Mouse (Mus musculus): ENCODE data around the gene Ybx1. TPM values are rescaled to one million over a fixed set of nuclear protein-coding genes. Genes with fewer than 3 reads are reported as not detected.

Gene Ybx1
- polyA plus RNA-seq, 1 experiment from 2014 or later, result 813 TPM

DNA sequence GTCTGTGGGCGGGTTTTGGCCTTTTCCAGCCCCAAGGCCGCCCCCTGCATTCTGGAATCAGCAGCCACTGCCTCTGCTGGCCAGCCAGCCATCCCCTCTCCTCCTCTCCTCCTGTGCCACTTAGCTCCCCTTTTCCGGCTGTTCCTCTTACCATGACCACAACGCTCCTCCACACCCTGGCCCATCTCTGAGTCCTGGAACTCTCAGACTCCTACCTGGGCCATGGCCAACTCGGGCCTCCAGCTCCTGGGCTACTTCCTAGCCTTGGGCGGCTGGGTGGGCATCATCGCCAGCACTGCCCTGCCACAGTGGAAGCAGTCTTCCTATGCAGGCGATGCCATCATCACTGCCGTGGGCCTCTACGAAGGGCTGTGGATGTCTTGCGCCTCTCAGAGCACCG, 39.1 kb downstream of the Ybx1 start, which contains the start of gene Cldn19:
Gene Cldn19 (plus strand): TSS at position 64 of the 400 bp plus-strand sequence.
- H3K9me3 ChIP-seq (ENCODE audit: control insufficient read depth, low read length), result no peaks in the 10 kb centered on the region
- peaks cover 9 to 15% of the 10 kb centered on the region in 2 experiments; a peak in 3 of 4 replicates for H3K4me1 ChIP-seq (ENCODE audit: control insufficient read depth in 2 of 2, insufficient read depth in 2 of 2, low read length in 2 of 2)
- ATAC-seq (ENCODE audit: insufficient number of reproducible peaks, insufficient read depth, low FRiP score, low read depth), result no peak
- H3K4me3 ChIP-seq (ENCODE audit: control insufficient read depth in 1 of 2, insufficient read depth in 1 of 2, low read depth in 1 of 2, low read length in 2 of 2), result no peak within 1 kb of the TSS
- no peaks in the 10 kb centered on the region for H3K36me3 ChIP-seq (ENCODE audit: control insufficient read depth, insufficient read depth, low read length)
- 79% methylated on average over 12 of the region's 12 CpGs for WGBS
- H3K27ac ChIP-seq (replicated peaks in 1 of 2; ENCODE audit: control insufficient read depth in 1 of 2, insufficient read depth in 1 of 2, low read depth in 2 of 2, low read length in 2 of 2), result no peak within 1 kb of the TSS
- no peak within 1 kb of the TSS for H3K9ac ChIP-seq (ENCODE audit: low read length)
- H3K27me3 ChIP-seq (ENCODE audit: control insufficient read depth, insufficient read depth, low read length), result no peaks in the 10 kb centered on the region
- no peak within 1 kb of the TSS for H3K4me2 ChIP-seq (ENCODE audit: low read length)

DNA sequence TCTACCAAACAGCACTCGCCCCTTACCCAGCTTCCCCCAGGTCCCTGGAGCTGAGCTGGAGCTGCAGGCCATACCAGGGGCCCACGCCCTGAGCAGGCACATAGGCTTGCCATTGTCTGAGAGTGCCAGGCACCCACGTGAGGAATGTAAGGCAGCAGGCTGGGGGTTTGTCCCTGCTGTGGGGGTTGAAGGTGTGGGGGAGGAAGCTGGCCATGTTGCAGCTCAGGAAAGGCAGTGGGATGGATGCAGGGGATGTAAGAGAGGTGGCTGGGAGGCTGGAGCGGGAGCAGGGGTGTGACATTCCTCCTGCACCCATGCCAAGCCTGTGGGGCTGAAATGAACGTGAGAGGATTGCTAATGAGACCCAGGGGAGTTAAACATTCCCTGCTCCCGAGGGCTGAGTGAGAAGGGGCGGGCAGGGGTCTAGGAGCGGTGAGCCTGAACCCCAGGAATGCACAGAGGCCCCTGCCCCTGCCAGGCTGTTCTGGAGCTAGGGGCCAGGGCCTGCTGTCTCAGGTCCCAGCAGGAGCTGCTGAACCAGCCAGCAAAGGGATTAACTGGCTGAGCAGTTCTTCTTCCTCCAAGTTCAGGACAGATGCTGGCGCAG, 40.3 kb downstream of the Ybx1 start:
- H3K36me3 ChIP-seq (ENCODE audit: control insufficient read depth, insufficient read depth, low read length), result no peaks in the 10 kb centered on the region
- WGBS, result 38% methylated on average over 9 of the region's 9 CpGs
- no peaks in the 10 kb centered on the region for H3K27me3 ChIP-seq (ENCODE audit: control insufficient read depth, insufficient read depth, low read length)
- ATAC-seq (ENCODE audit: insufficient number of reproducible peaks, insufficient read depth, low FRiP score, low read depth), result no peak
- no peak overlapping the region for H3K4me2 ChIP-seq (ENCODE audit: low read length)
- H3K9me3 ChIP-seq (ENCODE audit: control insufficient read depth, low read length), result no peaks in the 10 kb centered on the region
- no peak overlapping the region for H3K9ac ChIP-seq (ENCODE audit: low read length)
- no peak overlapping the region for H3K27ac ChIP-seq (replicated peaks in 1 of 2; ENCODE audit: control insufficient read depth in 1 of 2, insufficient read depth in 1 of 2, low read depth in 2 of 2, low read length in 2 of 2)
- no peak overlapping the region for H3K4me3 ChIP-seq (ENCODE audit: control insufficient read depth in 1 of 2, insufficient read depth in 1 of 2, low read depth in 1 of 2, low read length in 2 of 2)
- peaks cover 7 to 9% of the 10 kb centered on the region in 2 experiments; a peak in 3 of 4 replicates for H3K4me1 ChIP-seq (ENCODE audit: control insufficient read depth in 2 of 2, insufficient read depth in 2 of 2, low read length in 2 of 2)

DNA sequence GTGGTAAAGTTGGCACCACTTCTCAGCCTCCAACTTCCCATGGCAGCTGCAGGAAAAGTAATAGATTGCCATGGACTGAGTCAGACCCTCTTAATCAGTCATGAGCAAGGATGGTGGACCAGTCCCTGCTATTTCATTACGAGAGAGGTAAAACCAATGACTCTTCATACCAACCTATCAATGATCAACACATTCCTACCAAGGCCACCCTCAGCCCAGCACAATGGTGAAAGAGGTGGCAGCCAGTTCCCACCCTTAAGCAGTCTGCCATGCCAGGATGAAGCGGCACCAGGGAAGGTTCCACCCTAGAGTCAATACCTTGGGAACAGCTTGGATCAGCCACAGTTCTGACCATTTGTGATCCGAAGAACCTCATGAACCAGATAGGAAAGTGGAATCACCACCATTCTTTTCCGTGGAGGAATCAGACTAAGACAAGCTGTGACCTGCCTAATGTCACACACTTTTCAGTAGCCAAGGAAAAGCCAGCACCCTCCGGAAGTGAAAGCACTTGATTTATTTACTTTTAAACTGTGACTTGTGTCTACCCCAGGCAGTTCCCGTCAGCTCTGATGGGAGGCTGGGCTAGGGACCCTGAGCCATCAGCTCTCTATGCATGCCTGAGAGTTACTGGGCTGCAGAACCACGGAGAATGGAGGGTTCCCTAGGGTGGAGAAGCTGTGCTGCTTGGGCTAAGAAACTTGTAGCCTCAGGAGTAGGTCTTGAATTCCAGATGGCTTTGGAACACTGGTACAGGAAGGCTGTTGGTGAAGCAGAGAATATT, 42.2 kb downstream of the Ybx1 start:
- H3K27ac ChIP-seq (replicated peaks in 1 of 2; ENCODE audit: control insufficient read depth in 1 of 2, insufficient read depth in 1 of 2, low read depth in 2 of 2, low read length in 2 of 2), result no peak overlapping the region

DNA sequence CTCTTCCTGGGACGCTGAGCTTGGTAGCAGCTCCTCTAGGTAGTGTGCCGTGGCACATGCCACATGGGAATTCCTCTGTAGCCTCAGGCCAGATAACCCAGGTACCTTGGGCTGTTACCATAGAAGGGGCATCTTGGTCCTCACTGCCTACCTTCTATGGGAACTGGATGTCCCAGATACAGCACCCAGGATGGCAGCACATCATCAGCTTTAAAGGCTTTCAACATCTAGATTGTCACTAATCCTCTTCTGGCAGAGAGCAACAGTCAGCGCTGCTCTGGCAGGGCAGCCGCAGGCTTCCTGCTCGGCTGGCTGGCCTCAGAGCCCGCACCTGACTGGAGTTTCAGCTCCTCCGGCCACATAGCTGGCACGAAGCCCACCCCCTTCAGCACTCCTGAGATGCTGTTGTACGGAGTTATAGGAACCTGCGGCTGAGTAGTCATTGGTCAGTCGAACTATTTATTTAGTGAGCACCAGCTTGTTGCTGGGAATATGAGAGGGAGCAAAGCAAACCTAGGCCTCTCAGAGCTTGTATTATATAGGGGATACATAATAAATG, 45.9 kb downstream of the Ybx1 start:
- 57% methylated on average over 11 of the region's 11 CpGs for WGBS
- Histone ChIP-seq H3K9me3 (ENCODE audit: control insufficient read depth, low read length) (no peaks in the 10 kb centered on the region), H3K27me3 (ENCODE audit: control insufficient read depth, insufficient read depth, low read length) (no peaks in the 10 kb centered on the region), H3K36me3 (ENCODE audit: control insufficient read depth, insufficient read depth, low read length) (peaks cover 40% of the 10 kb centered on the region), H3K4me3 (ENCODE audit: control insufficient read depth in 1 of 2, insufficient read depth in 1 of 2, low read depth in 1 of 2, low read length in 2 of 2) (no peak overlapping the region), H3K4me2 (ENCODE audit: low read length) (no peak overlapping the region), H3K4me1 (ENCODE audit: control insufficient read depth in 2 of 2, insufficient read depth in 2 of 2, low read length in 2 of 2) (peaks cover 12 to 29% of the 10 kb centered on the region in 2 experiments), H3K9ac (ENCODE audit: low read length) (no peak overlapping the region), H3K27ac (replicated peaks in 1 of 2; ENCODE audit: control insufficient read depth in 1 of 2, insufficient read depth in 1 of 2, low read depth in 2 of 2, low read length in 2 of 2) (no peak overlapping the region)
- no peak for ATAC-seq (ENCODE audit: insufficient number of reproducible peaks, insufficient read depth, low FRiP score, low read depth)

More for the DNA sequence above, 42.2 kb downstream of the Ybx1 start:
- Histone ChIP-seq H3K4me3 (ENCODE audit: control insufficient read depth in 1 of 2, insufficient read depth in 1 of 2, low read depth in 1 of 2, low read length in 2 of 2) (no peak overlapping the region), H3K4me1 (ENCODE audit: control insufficient read depth in 2 of 2, insufficient read depth in 2 of 2, low read length in 2 of 2) (peaks cover 10 to 25% of the 10 kb centered on the region in 2 experiments), H3K4me2 (ENCODE audit: low read length) (no peak overlapping the region), H3K9ac (ENCODE audit: low read length) (no peak overlapping the region), H3K9me3 (ENCODE audit: control insufficient read depth, low read length) (no peaks in the 10 kb centered on the region), H3K27me3 (ENCODE audit: control insufficient read depth, insufficient read depth, low read length) (no peaks in the 10 kb centered on the region), H3K36me3 (ENCODE audit: control insufficient read depth, insufficient read depth, low read length) (peaks cover 13% of the 10 kb centered on the region)
- no peak for ATAC-seq (ENCODE audit: insufficient number of reproducible peaks, insufficient read depth, low FRiP score, low read depth)
- WGBS, result 53% methylated on average over 7 of the region's 7 CpGs

DNA sequence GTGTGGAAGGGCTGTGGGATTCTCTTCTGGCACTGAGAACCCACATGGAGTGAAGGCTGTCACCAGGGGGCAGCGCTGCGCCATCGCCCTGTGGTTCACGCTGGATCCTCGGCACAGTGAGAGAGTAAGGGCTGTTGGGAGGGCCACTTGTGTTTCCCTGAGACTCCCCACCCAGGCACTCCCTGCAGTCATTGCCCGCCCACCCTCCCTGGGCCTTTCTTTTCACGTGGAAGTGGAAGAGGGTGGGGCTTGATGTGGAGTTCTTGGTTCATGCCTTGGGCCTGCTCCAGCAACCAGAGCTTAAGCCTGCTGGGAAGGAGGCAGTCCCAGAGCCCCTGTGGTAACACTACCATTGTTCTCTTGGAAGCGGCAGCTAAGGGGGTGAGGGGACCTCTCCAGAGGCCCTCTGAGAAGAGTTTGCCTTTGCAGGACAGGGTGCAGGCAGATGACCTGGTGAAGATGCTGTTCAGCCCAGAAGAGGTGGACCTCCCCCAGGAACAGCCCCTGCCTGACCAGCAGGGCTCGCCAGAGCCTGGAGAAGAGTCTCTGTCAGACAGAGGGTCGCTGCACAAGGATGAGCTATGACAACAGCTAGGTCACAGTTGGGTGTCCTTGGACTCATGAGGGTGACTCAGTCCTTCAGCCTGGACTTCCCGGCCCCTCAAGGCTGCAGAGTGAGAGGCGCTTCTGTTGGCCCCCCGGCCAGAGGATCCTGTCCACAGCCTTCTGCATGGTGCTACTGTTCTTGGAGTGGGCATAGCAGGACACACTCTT, 46.8 kb downstream of the Ybx1 start:
- H3K27me3 ChIP-seq (ENCODE audit: control insufficient read depth, insufficient read depth, low read length), result no peaks in the 10 kb centered on the region
- H3K4me2 ChIP-seq (ENCODE audit: low read length), result no peak overlapping the region
- H3K36me3 ChIP-seq (ENCODE audit: control insufficient read depth, insufficient read depth, low read length), result peaks cover 48% of the 10 kb centered on the region
- WGBS, result 34% methylated on average over 13 of the region's 13 CpGs
- H3K9me3 ChIP-seq (ENCODE audit: control insufficient read depth, low read length), result no peaks in the 10 kb centered on the region
- peaks cover 12 to 29% of the 10 kb centered on the region in 2 experiments for H3K4me1 ChIP-seq (ENCODE audit: control insufficient read depth in 2 of 2, insufficient read depth in 2 of 2, low read length in 2 of 2)
- no peak overlapping the region for H3K9ac ChIP-seq (ENCODE audit: low read length)
- no peak overlapping the region for H3K4me3 ChIP-seq (ENCODE audit: control insufficient read depth in 1 of 2, insufficient read depth in 1 of 2, low read depth in 1 of 2, low read length in 2 of 2)
- ATAC-seq (ENCODE audit: insufficient number of reproducible peaks, insufficient read depth, low FRiP score, low read depth), result no peak
- H3K27ac ChIP-seq (replicated peaks in 1 of 2; ENCODE audit: control insufficient read depth in 1 of 2, insufficient read depth in 1 of 2, low read depth in 2 of 2, low read length in 2 of 2), result 0 out of 4 replicates have a peak overlapping the region, but pooled peaks have one; percentile 6 to 10

DNA sequence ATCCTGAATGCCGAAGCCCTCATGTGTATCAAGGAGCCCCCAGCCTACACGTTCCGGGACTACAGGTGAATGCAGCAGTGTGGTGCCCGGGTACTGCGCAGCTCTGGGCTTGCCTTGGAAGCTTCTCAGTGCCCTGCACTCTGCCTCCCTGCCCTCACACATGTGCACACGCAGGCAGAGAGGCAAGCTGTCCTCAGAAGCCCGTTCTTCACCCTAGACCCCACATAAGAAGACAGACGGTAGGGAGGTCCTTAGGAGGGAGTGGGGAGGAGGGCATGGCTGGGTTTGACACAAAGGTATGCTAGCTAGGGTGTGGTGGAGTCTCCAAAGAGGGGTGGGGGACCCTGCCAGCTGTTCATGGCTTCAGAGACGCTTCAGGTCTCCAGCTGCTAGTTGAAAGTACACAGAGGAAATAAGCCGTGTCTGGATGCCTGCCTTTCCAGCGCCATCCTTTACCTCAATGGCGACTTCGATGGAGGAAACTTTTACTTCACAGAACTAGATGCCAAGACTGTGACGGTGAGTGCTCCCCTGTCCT, 47.6 kb downstream of the Ybx1 start:
- no peaks in the 10 kb centered on the region for H3K27me3 ChIP-seq (ENCODE audit: control insufficient read depth, insufficient read depth, low read length)
- H3K4me2 ChIP-seq (ENCODE audit: low read length), result no peak overlapping the region
- H3K4me1 ChIP-seq (ENCODE audit: control insufficient read depth in 2 of 2, insufficient read depth in 2 of 2, low read length in 2 of 2), result peaks cover 12 to 29% of the 10 kb centered on the region in 2 experiments
- H3K9me3 ChIP-seq (ENCODE audit: control insufficient read depth, low read length), result no peaks in the 10 kb centered on the region
- H3K36me3 ChIP-seq (ENCODE audit: control insufficient read depth, insufficient read depth, low read length), result peaks cover 57% of the 10 kb centered on the region
- H3K27ac ChIP-seq (replicated peaks in 1 of 2; ENCODE audit: control insufficient read depth in 1 of 2, insufficient read depth in 1 of 2, low read depth in 2 of 2, low read length in 2 of 2), result no peak overlapping the region
- ATAC-seq (ENCODE audit: insufficient number of reproducible peaks, insufficient read depth, low FRiP score, low read depth), result no peak
- H3K4me3 ChIP-seq (ENCODE audit: control insufficient read depth in 1 of 2, insufficient read depth in 1 of 2, low read depth in 1 of 2, low read length in 2 of 2), result no peak overlapping the region
- no peak overlapping the region for H3K9ac ChIP-seq (ENCODE audit: low read length)
- WGBS, result 81% methylated on average over 14 of the region's 14 CpGs

DNA sequence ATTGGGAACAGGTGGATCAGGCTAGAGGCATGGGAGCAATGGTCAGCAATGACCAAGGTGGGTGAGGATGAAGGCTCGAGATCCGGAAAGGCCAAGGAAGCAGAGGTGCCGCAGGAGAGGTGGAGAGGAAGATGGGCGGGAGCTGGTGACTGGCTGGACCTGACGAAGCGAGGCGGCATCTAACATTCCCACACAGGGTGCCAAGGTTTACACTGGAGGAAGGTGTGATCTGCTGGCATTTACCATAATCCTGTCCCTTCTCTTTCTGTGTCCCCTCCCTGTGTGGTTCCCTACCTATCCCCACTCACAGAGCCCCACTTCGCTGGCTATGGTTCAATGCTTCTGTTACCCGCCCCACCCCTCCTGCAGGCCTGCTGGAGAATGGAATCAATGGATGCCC, 48.4 kb downstream of the Ybx1 start:
- no peaks in the 10 kb centered on the region for H3K27me3 ChIP-seq (ENCODE audit: control insufficient read depth, insufficient read depth, low read length)
- H3K27ac ChIP-seq (replicated peaks in 1 of 2; ENCODE audit: control insufficient read depth in 1 of 2, insufficient read depth in 1 of 2, low read depth in 2 of 2, low read length in 2 of 2), result no peak overlapping the region
- peaks cover 12 to 29% of the 10 kb centered on the region in 2 experiments for H3K4me1 ChIP-seq (ENCODE audit: control insufficient read depth in 2 of 2, insufficient read depth in 2 of 2, low read length in 2 of 2)
- no peak overlapping the region for H3K4me2 ChIP-seq (ENCODE audit: low read length)
- 89% methylated on average over 7 of the region's 9 CpGs for WGBS
- peaks cover 64% of the 10 kb centered on the region for H3K36me3 ChIP-seq (ENCODE audit: control insufficient read depth, insufficient read depth, low read length)
- ATAC-seq (ENCODE audit: insufficient number of reproducible peaks, insufficient read depth, low FRiP score, low read depth), result no peak
- no peak overlapping the region for H3K9ac ChIP-seq (ENCODE audit: low read length)
- H3K4me3 ChIP-seq (ENCODE audit: control insufficient read depth in 1 of 2, insufficient read depth in 1 of 2, low read depth in 1 of 2, low read length in 2 of 2), result no peak overlapping the region
- no peaks in the 10 kb centered on the region for H3K9me3 ChIP-seq (ENCODE audit: control insufficient read depth, low read length)

Measured in heart, embryonic 14.5 days (tissue).